Mouse (Mus musculus): ENCODE measurements around the gene Jmjd4. TPM values are rescaled to one million over a fixed set of nuclear protein-coding genes. Genes with fewer than 3 reads are reported as not detected.

Gene Jmjd4
- polyA plus RNA-seq, 1 experiment from 2014 or later, result 18.9 TPM

DNA sequence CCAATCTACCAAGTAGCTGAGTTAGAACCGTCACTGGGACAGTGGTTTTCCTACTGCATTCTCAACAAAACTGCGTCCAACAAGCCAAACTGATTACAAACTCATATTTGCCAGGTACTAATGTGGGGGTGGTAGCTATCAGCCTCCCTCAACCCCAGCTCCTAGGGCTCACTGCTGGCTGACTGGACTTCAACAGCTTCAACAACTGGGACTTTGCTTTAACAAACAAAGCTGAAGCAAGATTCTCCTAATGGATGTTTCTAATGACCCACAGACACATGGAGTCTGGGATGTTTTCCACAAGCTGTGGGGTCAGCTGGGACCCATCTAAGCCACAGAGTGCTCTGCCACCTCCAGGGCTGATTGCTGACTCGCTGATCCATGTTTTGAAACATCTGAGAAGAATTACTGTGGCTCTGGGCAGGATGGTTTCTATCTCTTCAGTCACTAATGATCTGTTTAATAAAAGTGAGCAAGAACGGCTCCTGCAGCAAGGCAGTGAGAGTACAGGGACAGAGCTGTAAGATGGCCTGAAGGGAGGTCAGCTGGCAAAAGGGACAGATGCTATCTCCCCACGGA, 26.7 kb upstream of the Jmjd4 start:
- H3K4me2 ChIP-seq (ENCODE audit: low read length), result no peak overlapping the region
- no peak overlapping the region for H3K27ac ChIP-seq (ENCODE audit: low read depth, low read length)
- no peak overlapping the region for H3K4me3 ChIP-seq (ENCODE audit: low read length)
- ATAC-seq, result no peak
- no peaks in the 10 kb centered on the region for H3K4me1 ChIP-seq (ENCODE audit: control insufficient read depth, insufficient read depth, low read depth, low read length)
- H3K9me3 ChIP-seq (ENCODE audit: control insufficient read depth, low read length), result no peaks in the 10 kb centered on the region
- 84% methylated on average over 5 of the region's 5 CpGs for WGBS
- no peak overlapping the region for H3K9ac ChIP-seq (ENCODE audit: low read depth, low read length)
- H3K27me3 ChIP-seq (replicated peaks; ENCODE audit: control insufficient read depth, insufficient read depth, low read length), result no peaks in the 10 kb centered on the region
- peaks cover 30% of the 10 kb centered on the region for H3K36me3 ChIP-seq (ENCODE audit: control insufficient read depth, insufficient read depth, low read length)

DNA sequence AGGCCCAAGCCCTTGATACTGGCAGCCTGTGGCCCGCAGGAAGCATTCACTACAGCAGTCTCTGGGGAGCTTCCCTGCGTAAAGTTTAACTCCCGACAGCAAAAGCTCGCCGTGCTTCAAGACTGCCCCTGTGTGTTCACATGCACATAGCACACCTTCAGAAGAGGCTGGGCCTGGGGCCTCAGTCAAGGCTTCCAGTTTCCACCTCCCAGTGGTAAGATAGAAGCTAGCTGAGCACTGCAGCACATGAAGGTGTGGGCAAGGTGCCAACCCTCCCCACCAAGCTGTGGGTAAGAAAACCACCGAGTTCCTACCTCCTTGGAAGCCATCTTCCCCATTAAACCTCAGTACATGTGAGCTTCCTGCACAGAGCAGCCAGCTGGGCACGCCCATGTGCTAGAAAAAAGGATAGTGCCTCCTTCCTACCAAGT, 24.2 kb upstream of the Jmjd4 start:
- no peaks in the 10 kb centered on the region for H3K27me3 ChIP-seq (replicated peaks; ENCODE audit: control insufficient read depth, insufficient read depth, low read length)
- H3K4me3 ChIP-seq (ENCODE audit: low read length), result no peak overlapping the region
- no peak overlapping the region for H3K9ac ChIP-seq (ENCODE audit: low read depth, low read length)
- H3K4me1 ChIP-seq (ENCODE audit: control insufficient read depth, insufficient read depth, low read depth, low read length), result no peaks in the 10 kb centered on the region
- no peak overlapping the region for H3K4me2 ChIP-seq (ENCODE audit: low read length)
- no peaks in the 10 kb centered on the region for H3K9me3 ChIP-seq (ENCODE audit: control insufficient read depth, low read length)
- 50% methylated on average over 7 of the region's 7 CpGs for WGBS
- no peak overlapping the region for H3K27ac ChIP-seq (ENCODE audit: low read depth, low read length)
- peaks cover 27% of the 10 kb centered on the region for H3K36me3 ChIP-seq (ENCODE audit: control insufficient read depth, insufficient read depth, low read length)
- ATAC-seq, result no peak

DNA sequence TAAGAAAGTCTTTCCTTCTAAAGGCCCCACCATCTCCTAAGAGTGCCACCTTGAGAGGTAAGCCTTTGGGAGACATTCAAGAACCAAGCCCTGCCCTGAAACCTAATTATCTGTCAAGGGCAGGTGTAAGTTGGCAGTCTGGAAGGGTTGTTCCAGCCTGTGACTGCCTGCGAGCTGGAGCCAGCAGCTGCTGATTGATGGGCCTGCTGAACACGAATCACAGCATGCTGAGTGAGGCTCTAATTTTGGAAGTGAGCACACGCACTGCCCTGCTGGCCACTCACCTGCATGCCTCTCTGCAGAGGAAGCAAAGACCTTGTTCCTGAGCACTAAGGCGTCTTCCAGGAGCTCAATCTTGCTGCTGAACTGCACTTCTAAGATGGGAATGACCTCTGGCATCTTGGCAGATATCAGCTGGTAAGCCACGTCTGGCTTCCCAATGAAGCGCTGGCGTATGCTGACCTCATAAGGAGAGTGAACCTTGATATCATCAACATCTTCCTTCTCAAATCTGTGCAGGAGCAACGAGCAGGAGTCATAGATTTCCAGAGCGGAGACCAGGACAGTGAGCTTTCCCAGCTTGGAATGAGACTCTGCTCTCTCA, 21.7 kb upstream of the Jmjd4 start:
- Histone ChIP-seq H3K27ac (ENCODE audit: low read depth, low read length) (no peak overlapping the region), H3K4me3 (ENCODE audit: low read length) (no peak overlapping the region), H3K27me3 (replicated peaks; ENCODE audit: control insufficient read depth, insufficient read depth, low read length) (no peaks in the 10 kb centered on the region), H3K9ac (ENCODE audit: low read depth, low read length) (no peak overlapping the region), H3K36me3 (ENCODE audit: control insufficient read depth, insufficient read depth, low read length) (peaks cover 18% of the 10 kb centered on the region), H3K4me1 (ENCODE audit: control insufficient read depth, insufficient read depth, low read depth, low read length) (no peaks in the 10 kb centered on the region), H3K9me3 (ENCODE audit: control insufficient read depth, low read length) (no peaks in the 10 kb centered on the region), H3K4me2 (ENCODE audit: low read length) (no peak overlapping the region)
- WGBS, result 89% methylated on average over 9 of the region's 9 CpGs
- ATAC-seq, result no peak

DNA sequence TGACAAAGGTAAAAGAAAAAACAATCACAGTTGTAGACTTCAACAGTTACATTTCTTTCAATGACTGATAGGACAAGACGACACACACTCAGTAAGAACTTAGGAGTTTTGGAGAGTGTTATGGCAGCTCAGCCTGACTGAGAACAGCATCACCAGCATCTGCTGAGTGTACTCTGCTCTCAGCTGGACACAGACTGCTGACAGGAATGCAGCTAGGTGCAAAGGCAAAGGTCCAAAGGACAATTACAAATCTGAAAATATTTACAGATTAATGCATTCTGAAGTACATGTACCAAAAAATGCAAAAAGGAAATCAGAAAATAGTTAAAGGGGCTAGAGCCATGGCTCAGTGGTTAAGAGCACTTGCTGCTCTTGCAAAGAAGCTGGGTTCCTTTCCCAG, 19.9 kb upstream of the Jmjd4 start:
- Histone ChIP-seq H3K4me2 (ENCODE audit: low read length) (no peak overlapping the region), H3K27ac (ENCODE audit: low read depth, low read length) (no peak overlapping the region), H3K4me1 (ENCODE audit: control insufficient read depth, insufficient read depth, low read depth, low read length) (no peaks in the 10 kb centered on the region), H3K9me3 (ENCODE audit: control insufficient read depth, low read length) (no peaks in the 10 kb centered on the region), H3K27me3 (replicated peaks; ENCODE audit: control insufficient read depth, insufficient read depth, low read length) (no peaks in the 10 kb centered on the region), H3K9ac (ENCODE audit: low read depth, low read length) (no peak overlapping the region), H3K4me3 (ENCODE audit: low read length) (no peak overlapping the region), H3K36me3 (ENCODE audit: control insufficient read depth, insufficient read depth, low read length) (peaks cover 15% of the 10 kb centered on the region)
- WGBS, result 90% methylated on average over 1 of the region's 1 CpGs
- ATAC-seq, result no peak

DNA sequence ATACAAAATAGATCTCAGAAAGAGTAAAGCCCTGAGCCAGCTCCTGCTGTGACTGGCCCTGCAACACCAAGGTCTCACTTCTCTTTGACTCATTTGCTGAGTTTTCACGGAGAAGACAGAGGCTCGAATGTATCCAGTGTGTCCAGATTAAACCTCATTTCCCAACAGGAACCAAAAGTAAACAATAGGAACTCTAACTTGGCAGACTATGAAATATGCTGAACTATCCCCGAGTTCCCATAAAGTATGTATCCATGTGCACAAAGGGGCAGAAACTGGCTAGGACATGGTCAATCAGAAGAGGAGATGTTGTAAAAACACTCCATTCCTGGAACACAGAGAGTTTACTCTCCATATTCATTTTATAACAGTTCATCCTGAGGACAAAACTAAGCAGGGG, 17.6 kb upstream of the Jmjd4 start:
- H3K4me1 ChIP-seq (ENCODE audit: control insufficient read depth, insufficient read depth, low read depth, low read length), result no peaks in the 10 kb centered on the region
- H3K4me3 ChIP-seq (ENCODE audit: low read length), result no peak overlapping the region
- H3K9ac ChIP-seq (ENCODE audit: low read depth, low read length), result no peak overlapping the region
- peaks cover 18% of the 10 kb centered on the region for H3K36me3 ChIP-seq (ENCODE audit: control insufficient read depth, insufficient read depth, low read length)
- peaks cover 5% of the 10 kb centered on the region; the same call in 1 of the 2 replicates for H3K9me3 ChIP-seq (ENCODE audit: control insufficient read depth, low read length)
- WGBS, result 73% methylated on average over 3 of the region's 3 CpGs
- no peak for ATAC-seq
- no peaks in the 10 kb centered on the region for H3K27me3 ChIP-seq (replicated peaks; ENCODE audit: control insufficient read depth, insufficient read depth, low read length)
- no peak overlapping the region for H3K4me2 ChIP-seq (ENCODE audit: low read length)
- H3K27ac ChIP-seq (ENCODE audit: low read depth, low read length), result no peak overlapping the region

DNA sequence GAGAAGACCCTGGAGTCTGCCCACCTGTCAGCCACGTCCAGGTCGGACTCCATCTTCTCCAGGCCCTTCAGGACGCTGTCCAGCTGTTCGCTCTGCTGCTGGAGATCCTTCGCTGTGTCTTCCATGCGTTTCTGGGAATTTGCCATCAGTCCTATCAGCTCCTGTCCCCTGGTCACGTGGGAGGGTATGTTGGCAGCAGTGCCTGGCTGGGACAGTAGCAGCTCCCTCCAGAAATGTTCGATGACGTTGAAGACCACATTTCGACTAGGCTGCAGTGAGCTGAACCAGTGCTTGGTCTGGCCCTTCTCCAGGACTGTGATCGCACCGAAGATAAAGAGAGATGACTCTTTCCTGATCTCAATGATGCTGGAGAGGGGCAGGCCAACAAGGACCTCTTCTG, 11.9 kb upstream of the Jmjd4 start:
- 96% methylated on average over 12 of the region's 12 CpGs for WGBS
- H3K27ac ChIP-seq (ENCODE audit: low read depth, low read length), result no peak overlapping the region
- no peaks in the 10 kb centered on the region for H3K27me3 ChIP-seq (replicated peaks; ENCODE audit: control insufficient read depth, insufficient read depth, low read length)
- H3K9ac ChIP-seq (ENCODE audit: low read depth, low read length), result no peak overlapping the region
- H3K4me2 ChIP-seq (ENCODE audit: low read length), result no peak overlapping the region
- H3K9me3 ChIP-seq (ENCODE audit: control insufficient read depth, low read length), result peaks cover 5% of the 10 kb centered on the region; the same call in 1 of the 2 replicates
- H3K36me3 ChIP-seq (ENCODE audit: control insufficient read depth, insufficient read depth, low read length), result peaks cover 16% of the 10 kb centered on the region
- H3K4me3 ChIP-seq (ENCODE audit: low read length), result no peak overlapping the region
- no peak for ATAC-seq
- H3K4me1 ChIP-seq (ENCODE audit: control insufficient read depth, insufficient read depth, low read depth, low read length), result no peaks in the 10 kb centered on the region

DNA sequence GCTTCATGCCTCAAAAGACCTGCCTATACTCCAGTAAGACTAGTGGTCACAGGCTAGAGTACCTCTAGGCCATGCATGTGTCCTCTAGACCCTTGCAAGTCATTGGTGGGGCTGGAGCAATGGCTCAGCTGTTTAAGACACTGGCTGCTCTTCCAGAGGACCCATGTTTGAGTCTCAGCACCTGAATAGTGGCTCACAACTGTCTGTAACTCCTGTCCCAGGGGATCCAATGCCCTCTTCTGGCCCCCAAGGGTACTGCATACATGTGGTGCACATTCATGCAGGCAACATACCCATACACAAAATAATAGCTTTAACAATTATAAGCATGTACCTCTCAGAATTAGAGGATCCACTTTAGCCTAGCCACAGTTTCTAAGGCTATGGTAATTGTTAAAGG, 6.7 kb upstream of the Jmjd4 start:
- no peak for ATAC-seq
- H3K4me1 ChIP-seq (ENCODE audit: control insufficient read depth, insufficient read depth, low read depth, low read length), result peaks cover 5% of the 10 kb centered on the region; the same call in 1 of the 2 replicates

DNA sequence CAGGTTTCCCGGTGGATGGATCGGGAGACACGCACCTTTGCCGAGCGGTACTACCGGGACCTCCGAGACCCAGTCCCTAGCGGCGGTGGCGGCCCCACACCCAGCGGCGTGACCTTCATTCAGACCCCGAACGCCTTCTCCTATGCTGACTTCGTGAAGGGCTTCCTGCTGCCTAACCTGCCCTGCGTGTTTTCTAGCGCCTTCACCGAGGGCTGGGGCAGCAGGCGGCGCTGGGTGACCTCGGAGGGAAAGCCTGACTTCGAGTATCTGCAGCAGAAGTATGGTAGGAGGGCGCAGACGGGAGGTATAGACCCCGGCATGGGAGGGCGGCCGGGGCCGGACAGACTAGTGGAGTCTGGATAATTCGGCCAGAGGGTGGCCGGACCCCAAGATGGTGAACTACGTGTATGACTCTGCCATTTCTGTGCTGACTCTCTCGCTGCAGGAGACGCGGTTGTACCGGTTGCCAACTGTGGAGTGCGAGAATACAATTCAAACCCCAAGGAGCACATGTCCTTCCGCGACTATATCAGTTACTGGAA, 456 bp downstream of the Jmjd4 start:
- Histone ChIP-seq H3K27me3 (replicated peaks; ENCODE audit: control insufficient read depth, insufficient read depth, low read length) (no peaks in the 10 kb centered on the region), H3K27ac (ENCODE audit: low read depth, low read length) (peak overlapping the region; percentile 89), H3K9ac (ENCODE audit: low read depth, low read length) (peak overlapping the region; percentile 64), H3K36me3 (ENCODE audit: control insufficient read depth, insufficient read depth, low read length) (peaks cover 12% of the 10 kb centered on the region), H3K4me2 (ENCODE audit: low read length) (peak overlapping the region; percentile 89), H3K4me3 (ENCODE audit: low read length) (peak overlapping the region; percentile 53), H3K9me3 (ENCODE audit: control insufficient read depth, low read length) (no peaks in the 10 kb centered on the region), H3K4me1 (ENCODE audit: control insufficient read depth, insufficient read depth, low read depth, low read length) (peaks cover 23% of the 10 kb centered on the region)
- under 1% methylated on average over 38 of the region's 38 CpGs for WGBS
- peak; percentile 83 for ATAC-seq

More for the DNA sequence above, 6.7 kb upstream of the Jmjd4 start:
- no peaks in the 10 kb centered on the region for H3K9me3 ChIP-seq (ENCODE audit: control insufficient read depth, low read length)
- H3K9ac ChIP-seq (ENCODE audit: low read depth, low read length), result no peak overlapping the region
- H3K4me3 ChIP-seq (ENCODE audit: low read length), result no peak overlapping the region
- no peaks in the 10 kb centered on the region for H3K27me3 ChIP-seq (replicated peaks; ENCODE audit: control insufficient read depth, insufficient read depth, low read length)
- no peak overlapping the region for H3K27ac ChIP-seq (ENCODE audit: low read depth, low read length)
- H3K4me2 ChIP-seq (ENCODE audit: low read length), result no peak overlapping the region
- peaks cover 1% of the 10 kb centered on the region for H3K36me3 ChIP-seq (ENCODE audit: control insufficient read depth, insufficient read depth, low read length)

DNA sequence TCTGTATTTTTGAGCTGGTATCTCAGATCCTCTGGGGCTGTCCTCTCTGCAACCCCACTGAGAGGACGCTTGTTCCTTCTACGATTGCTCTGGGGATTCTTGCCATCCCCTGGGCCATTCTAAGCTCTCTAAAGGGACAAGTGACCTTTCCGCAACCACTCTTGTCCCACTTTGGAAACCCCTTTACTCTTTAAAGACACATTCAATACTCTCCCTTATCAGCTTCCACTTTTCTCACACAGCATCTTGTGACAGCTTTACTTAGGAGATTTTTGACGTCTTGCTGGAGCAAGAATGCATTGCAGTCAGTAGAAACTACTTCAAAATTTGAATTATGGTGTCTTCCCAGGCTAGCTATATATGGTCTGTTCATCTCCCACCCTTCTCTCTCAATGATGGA, 1.2 kb downstream of the Jmjd4 start, which contains the start of gene Snap47:
Gene Snap47 (minus strand): TSS at position 101 of the 400 bp plus-strand sequence.
- H3K9ac ChIP-seq (ENCODE audit: low read depth, low read length), result peak within 1 kb of the TSS; percentile 64
- peak within 1 kb of the TSS; percentile 89 for H3K4me2 ChIP-seq (ENCODE audit: low read length)
- peaks cover 23% of the 10 kb centered on the region for H3K4me1 ChIP-seq (ENCODE audit: control insufficient read depth, insufficient read depth, low read depth, low read length)
- H3K36me3 ChIP-seq (ENCODE audit: control insufficient read depth, insufficient read depth, low read length), result peaks cover 15% of the 10 kb centered on the region
- H3K4me3 ChIP-seq (ENCODE audit: low read length), result peak within 1 kb of the TSS; percentile 53
- WGBS, result 74% methylated on average over 4 of the region's 4 CpGs
- no peak for ATAC-seq
- H3K9me3 ChIP-seq (ENCODE audit: control insufficient read depth, low read length), result no peaks in the 10 kb centered on the region
- no peaks in the 10 kb centered on the region for H3K27me3 ChIP-seq (replicated peaks; ENCODE audit: control insufficient read depth, insufficient read depth, low read length)
- peak within 1 kb of the TSS; percentile 89 for H3K27ac ChIP-seq (ENCODE audit: low read depth, low read length)
